Mouse (Mus musculus) brain, embryonic 14.5 days (tissue): ENCODE results near the gene Cwf19l1.

ENCODE experiments used
- CTCF ChIP-seq: fragments of 200-500 bp; IDR thresholded peaks from 2 replicates; pipeline ENCODE4 v1.5.1; 2012; ENCODE audit warnings: inconsistent platforms, mild to moderate bottlenecking, moderate library complexity, borderline replicate concordance; ENCODE audit not compliant: insufficient read depth, insufficient read length; ENCODE audit errors: extremely low read depth
- POLR2A ChIP-seq: fragments of 200-500 bp; IDR thresholded peaks from 2 replicates; pipeline ENCODE4 v1.6.1; 2012; ENCODE audit warnings: mild to moderate bottlenecking, inconsistent platforms, borderline replicate concordance; ENCODE audit not compliant: poor library complexity, insufficient read depth, insufficient read length, severe bottlenecking; ENCODE audit errors: extremely low read depth

DNA sequence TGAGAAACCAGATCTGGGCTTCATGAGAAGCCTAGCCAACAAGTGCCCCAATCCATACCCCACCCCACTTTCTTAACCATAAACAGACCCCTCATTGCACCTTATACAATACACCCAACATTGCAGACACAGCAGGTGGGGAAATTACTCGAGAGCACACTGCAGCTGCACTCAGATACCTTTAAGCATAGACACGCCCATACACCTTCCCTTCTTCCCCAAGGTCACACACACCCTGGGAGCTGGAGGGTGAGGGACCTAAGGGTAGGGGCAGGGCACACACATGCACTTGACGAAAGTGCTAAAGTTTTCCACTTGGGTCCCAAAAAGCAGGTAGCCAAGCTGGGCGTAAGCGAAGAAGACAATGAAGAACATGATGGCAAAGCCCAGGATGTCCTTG lies 18.1 kb upstream of the Cwf19l1 start:
- TF ChIP-seq CTCF (no peak), POLR2A (no peak)
